Comparison of ENCODE assay signal across 8 mouse cellular contexts in the genomic region with DNA sequence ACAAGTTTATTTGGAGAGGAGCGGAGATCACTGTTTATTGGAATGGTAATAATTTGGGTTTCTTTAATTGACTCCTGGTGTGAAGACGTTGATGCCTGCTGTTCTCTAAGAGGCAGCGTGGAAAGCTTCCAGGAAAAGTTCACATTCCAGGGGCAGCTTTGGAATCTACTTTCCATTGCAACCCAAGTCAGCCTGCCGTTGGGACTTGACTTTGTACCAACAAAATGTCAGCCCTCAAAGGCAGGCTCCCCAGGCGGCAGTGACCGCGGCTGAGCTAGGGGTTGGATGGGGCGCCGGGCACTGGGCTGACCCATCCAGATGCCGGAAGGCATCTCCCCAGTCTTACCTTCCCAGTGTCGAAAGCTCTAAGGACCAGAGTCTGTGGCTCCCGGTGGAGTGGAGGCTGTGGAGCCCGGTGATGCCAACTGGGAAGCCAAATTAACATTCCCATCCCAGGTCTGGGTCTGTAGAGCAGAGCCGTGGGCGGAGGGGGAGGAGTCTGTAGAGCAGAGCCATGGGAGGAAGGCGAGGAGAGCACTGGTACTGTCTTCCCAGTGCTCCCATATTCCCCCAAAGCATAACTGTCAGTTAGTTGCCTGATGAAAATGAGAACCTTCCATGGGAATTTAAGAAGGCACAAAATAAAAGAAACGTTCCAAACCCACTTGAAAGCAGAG. TPM values are rescaled to one million over a fixed set of nuclear protein-coding genes. Genes with fewer than 3 reads are reported as not detected.
DNase-seq lines count a peak whose midpoint lies in the region; ATAC-seq and TF ChIP-seq lines count a peak whose summit lies in the region.

No protein-coding gene starts in this region.

- no peak overlapping the region for H3K27ac ChIP-seq in kidney, adult 2 months (ENCODE audit: insufficient read depth, low read depth, low read length)
- H3K27ac ChIP-seq in layer of hippocampus, adult 2 months: no peak overlapping the region

- H3K36me3 ChIP-seq in kidney, adult 2 months (ENCODE audit: control insufficient read depth, insufficient read depth, low read length): no peaks in the 10 kb centered on the region

- peak; percentile 20 for DNase-seq in kidney, adult 18-20 months
- DNase-seq in kidney, adult 8-10 months: no peak
- peak; percentile 21 for DNase-seq in gastrocnemius, postnatal 10 days
- DNase-seq in kidney, adult 2 months: peak; percentile 47
- peak; percentile 76 for DNase-seq in lung, postnatal 25 days (ENCODE audit: low spot score)
- DNase-seq in layer of hippocampus, postnatal 36 days: no peak
- no peak for DNase-seq in layer of hippocampus, adult 2 months (ENCODE audit: low spot score in 2 of 2)

- TF ChIP-seq CTCF in kidney, adult 2 months (conservative IDR thresholded peaks at IDR 0.05; ENCODE audit: insufficient read depth, insufficient read length, low read depth, low read length): no peak
- TF ChIP-seq CTCF in layer of hippocampus, adult 2 months (conservative IDR thresholded peaks at IDR 0.05): no peak

- TF ChIP-seq POLR2A in kidney, adult 2 months (IDR thresholded peaks at IDR 0.05; ENCODE audit: low read depth, low read length): no peak

- no peaks in the 10 kb centered on the region for H3K27me3 ChIP-seq in kidney, adult 2 months (replicated peaks; ENCODE audit: control insufficient read depth, insufficient read depth, low read length)

- no peak overlapping the region for H3K4me3 ChIP-seq in kidney, adult 2 months (ENCODE audit: insufficient read depth, low read depth, low read length)
- H3K4me3 ChIP-seq in layer of hippocampus, adult 2 months: no peak overlapping the region

- WGBS in kidney, adult 2 months: 44% methylated on average over 17 of the region's 17 CpGs

- H3K4me1 ChIP-seq in kidney, adult 2 months (ENCODE audit: control insufficient read depth, insufficient read depth, low read length): no peaks in the 10 kb centered on the region

- ATAC-seq in megakaryocyte, adult 5-6 weeks (ENCODE audit: poor library complexity, severe bottlenecking): no peak

RNA-seq across cellular contexts. Expression of gene Gm973, which starts 7.5 kb away (rescaled TPM):
- 1 to 10 TPM in 1 of 2 experiments, under 1 TPM in 1; 0.81 to 1.2 TPM for total RNA-seq in gastrocnemius, postnatal 10 days (2021)
- polyA plus RNA-seq in kidney, adult 2 months (2012; rRNA removed): 0.22 and 0.46 TPM in 2 replicates
- 0.47 and 2.9 TPM in 2 replicates for total RNA-seq in megakaryocyte, adult 5-6 weeks (2015)
- 2.8 and 9.0 TPM in 2 replicates for total RNA-seq in megakaryocyte, adult 5-6 weeks (2017)
- total RNA-seq in layer of hippocampus, postnatal 36 days (2021): 10 to 100 TPM; 10.8 to 11.0 TPM
- total RNA-seq in layer of hippocampus, adult 2 months (2021): 10 to 100 TPM; 14.5 to 16.1 TPM

RNA-seq across cellular contexts. Expression of gene Fzd7, which starts 26.4 kb away (rescaled TPM):
- 10 to 100 TPM; 35.8 to 37.6 TPM for total RNA-seq in gastrocnemius, postnatal 10 days (2021)
- 8.6 and 12.6 TPM in 2 replicates for polyA plus RNA-seq in kidney, adult 2 months (2012; rRNA removed)
- 4.7 and 5.9 TPM in 2 replicates for total RNA-seq in megakaryocyte, adult 5-6 weeks (2015)
- 3.2 and 3.9 TPM in 2 replicates for total RNA-seq in megakaryocyte, adult 5-6 weeks (2017)
- 1 to 10 TPM; 5.3 to 5.4 TPM for total RNA-seq in layer of hippocampus, postnatal 36 days (2021)
- total RNA-seq in layer of hippocampus, adult 2 months (2021): 1 to 10 TPM; 5.4 to 6.7 TPM

Comparison
In these comparisons a context has a peak if more than half of its experiments do, and no peak if none do; other contexts are left out.
1. DNase-seq: peak in kidney, adult 18-20 months (single experiment), gastrocnemius, postnatal 10 days (single experiment), kidney, adult 2 months (single experiment) and lung, postnatal 25 days (single experiment); none in kidney, adult 8-10 months (0 of 2), layer of hippocampus, postnatal 36 days (0 of 2) and layer of hippocampus, adult 2 months (0 of 2).
2. RNA of gene Fzd7, which starts 26.4 kb away (total RNA-seq): 35.8 to 37.6 TPM in gastrocnemius, postnatal 10 days; 5.4 to 6.7 TPM in layer of hippocampus, adult 2 months, 3.2 to 5.9 TPM in megakaryocyte, adult 5-6 weeks and 5.3 to 5.4 TPM in layer of hippocampus, postnatal 36 days; every median in the first group is over 4 times any median in the second.